In genomic region chr17:46203078-46203477, GRCm38 (mm10) we compare ENCODE assay signal across 8 mouse cellular contexts. TPM values are rescaled to one million over a fixed set of nuclear protein-coding genes. Genes with fewer than 3 reads are reported as not detected.
DNase-seq lines count a peak whose midpoint lies in the region; ATAC-seq and TF ChIP-seq lines count a peak whose summit lies in the region.

No protein-coding gene starts in this region.

- no peak for TF ChIP-seq CTCF in heart, adult 2 months (IDR thresholded peaks at IDR 0.05)
- TF ChIP-seq CTCF in E14TG2a.4 (conservative IDR thresholded peaks at IDR 0.05; ENCODE audit: low read length), result no peak
- TF ChIP-seq CTCF in embryonic fibroblast, embryonic 13.5 days (IDR thresholded peaks at IDR 0.05; ENCODE audit: borderline replicate concordance, insufficient read depth, low read length), result no peak

- TF ChIP-seq POLR2A in heart, adult 2 months (IDR thresholded peaks at IDR 0.05; ENCODE audit: insufficient read depth, low read depth, low read length), result no peak
- peak; percentile 6; the same call in 1 of the 2 replicates for TF ChIP-seq POLR2A in embryonic fibroblast, embryonic 13.5 days (IDR thresholded peaks at IDR 0.05; ENCODE audit: low read depth, low read length)

- H3K9ac ChIP-seq in heart, adult 2 months (ENCODE audit: low read depth, low read length), result peak overlapping the region; percentile 88
- peak overlapping the region; percentile 72 for H3K9ac ChIP-seq in hindbrain, embryonic 14.5 days
- H3K9ac ChIP-seq in liver, embryonic 13.5 days, result peak overlapping the region; percentile 95
- peak overlapping the region; percentile 90 for H3K9ac ChIP-seq in neural tube, embryonic 15.5 days (replicated peaks)

- no peaks in the 10 kb centered on the region for H3K79me2 ChIP-seq in heart, adult 2 months (replicated peaks; ENCODE audit: control insufficient read depth, insufficient read depth, low read length)

- WGBS in heart, adult 2 months, result under 1% methylated on average over 20 of the region's 20 CpGs
- WGBS in hindbrain, embryonic 14.5 days, result 0% methylated on average over 20 of the region's 20 CpGs
- under 1% methylated on average over 20 of the region's 20 CpGs for WGBS in liver, embryonic 13.5 days (ENCODE audit: insufficient replicate concordance)
- under 1% methylated on average over 20 of the region's 20 CpGs for WGBS in neural tube, embryonic 15.5 days

- H3K4me3 ChIP-seq in heart, adult 2 months, result peak overlapping the region; percentile 74
- peak overlapping the region; percentile 99 for H3K4me3 ChIP-seq in E14TG2a.4 (replicated peaks; ENCODE audit: low read length)
- H3K4me3 ChIP-seq in embryonic fibroblast, embryonic 13.5 days (ENCODE audit: insufficient read depth, low read length), result peak overlapping the region; percentile 86
- peak overlapping the region; percentile 94 for H3K4me3 ChIP-seq in hindbrain, embryonic 14.5 days (replicated peaks; ENCODE audit: low read length)
- peak overlapping the region; percentile 96 for H3K4me3 ChIP-seq in liver, embryonic 13.5 days (replicated peaks)
- peak overlapping the region; percentile 87 for H3K4me3 ChIP-seq in neural tube, embryonic 15.5 days (replicated peaks)

- ATAC-seq in hindbrain, embryonic 14.5 days (ENCODE audit: low FRiP score), result 0 out of 2 replicates have a peak, but pooled peaks have one; percentile 15
- no peak for ATAC-seq in liver, embryonic 13.5 days (ENCODE audit: low read depth)
- no peak; the same call in 1 of the 2 replicates for ATAC-seq in neural tube, embryonic 15.5 days (ENCODE audit: low FRiP score)

- no peaks in the 10 kb centered on the region for H3K27me3 ChIP-seq in heart, adult 2 months (ENCODE audit: control insufficient read depth, insufficient read depth, low read length)
- H3K27me3 ChIP-seq in E14TG2a.4 (ENCODE audit: insufficient read depth, low read length), result no peaks in the 10 kb centered on the region
- no peaks in the 10 kb centered on the region for H3K27me3 ChIP-seq in hindbrain, embryonic 14.5 days (ENCODE audit: control insufficient read depth, insufficient read depth, low read length)
- no peaks in the 10 kb centered on the region for H3K27me3 ChIP-seq in liver, embryonic 13.5 days
- no peaks in the 10 kb centered on the region for H3K27me3 ChIP-seq in neural tube, embryonic 15.5 days (replicated peaks)

- H3K9me3 ChIP-seq in E14TG2a.4 (ENCODE audit: low read length), result no peaks in the 10 kb centered on the region
- no peaks in the 10 kb centered on the region for H3K9me3 ChIP-seq in hindbrain, embryonic 14.5 days (ENCODE audit: control insufficient read depth, low read length)
- no peaks in the 10 kb centered on the region for H3K9me3 ChIP-seq in liver, embryonic 13.5 days (replicated peaks)
- H3K9me3 ChIP-seq in neural tube, embryonic 15.5 days (replicated peaks), result no peaks in the 10 kb centered on the region

- intact Hi-C loops in heart, adult 2 months (cut with DNase I), result loop anchor here (2.0 to 5.0 kb wide), 2 partner anchors 36 to 44 kb away; no protein-coding TSS in a partner anchor

- peaks cover 2% of the 10 kb centered on the region for H3K4me1 ChIP-seq in heart, adult 2 months (ENCODE audit: control insufficient read depth, insufficient read depth, low read length)
- H3K4me1 ChIP-seq in E14TG2a.4 (replicated peaks; ENCODE audit: low read depth, low read length), result peaks cover 33% of the 10 kb centered on the region
- peaks cover 7% of the 10 kb centered on the region for H3K4me1 ChIP-seq in embryonic fibroblast, embryonic 13.5 days (ENCODE audit: control insufficient read depth, insufficient read depth, low read length)
- peaks cover 20% of the 10 kb centered on the region for H3K4me1 ChIP-seq in hindbrain, embryonic 14.5 days (replicated peaks; ENCODE audit: control insufficient read depth, insufficient read depth, low read length)
- H3K4me1 ChIP-seq in liver, embryonic 13.5 days (replicated peaks), result peaks cover 32% of the 10 kb centered on the region
- H3K4me1 ChIP-seq in neural tube, embryonic 15.5 days, result peaks cover 37% of the 10 kb centered on the region

- peak overlapping the region; percentile 97 for H3K4me2 ChIP-seq in hindbrain, embryonic 14.5 days (replicated peaks)
- peak overlapping the region; percentile 90 for H3K4me2 ChIP-seq in liver, embryonic 13.5 days
- H3K4me2 ChIP-seq in neural tube, embryonic 15.5 days, result peak overlapping the region; percentile 88

- no peak for TF ChIP-seq EP300 in heart, adult 2 months (IDR thresholded peaks at IDR 0.05; ENCODE audit: insufficient read depth, low read depth, low read length)

- no peak for DNase-seq in heart, adult 2 months
- DNase-seq in heart, adult 11 months, result no peak
- no peak for DNase-seq in hindbrain, embryonic 14.5 days (ENCODE audit: low spot score)
- DNase-seq in liver, embryonic 13.5 days, result no peak
- DNase-seq in urinary bladder, postnatal 4 days (ENCODE audit: low spot score in 2 of 2), result no peak

- peaks cover 7% of the 10 kb centered on the region for H3K36me3 ChIP-seq in heart, adult 2 months (ENCODE audit: control insufficient read depth, insufficient read depth, low read length)
- peaks cover 66% of the 10 kb centered on the region for H3K36me3 ChIP-seq in E14TG2a.4 (ENCODE audit: insufficient read depth, low read length)
- H3K36me3 ChIP-seq in hindbrain, embryonic 14.5 days (replicated peaks; ENCODE audit: control insufficient read depth, insufficient read depth), result peaks cover 47% of the 10 kb centered on the region
- H3K36me3 ChIP-seq in liver, embryonic 13.5 days, result peaks cover 51% of the 10 kb centered on the region
- H3K36me3 ChIP-seq in neural tube, embryonic 15.5 days, result peaks cover 37% of the 10 kb centered on the region

- H3K27ac ChIP-seq in heart, adult 2 months, result peak overlapping the region; percentile 70
- peak overlapping the region; percentile 43 for H3K27ac ChIP-seq in embryonic fibroblast, embryonic 13.5 days (ENCODE audit: insufficient read depth, low read length)
- H3K27ac ChIP-seq in hindbrain, embryonic 14.5 days, result peak overlapping the region; percentile 72
- H3K27ac ChIP-seq in liver, embryonic 13.5 days, result peak overlapping the region; percentile 98
- H3K27ac ChIP-seq in neural tube, embryonic 15.5 days (replicated peaks), result peak overlapping the region; percentile 77

RNA-seq across cellular contexts. Expression of gene Xpo5, which starts 0.5 kb away (rescaled TPM):
- total RNA-seq in heart, adult 2 months (2021), result 10 to 100 TPM; 21.5 to 22.0 TPM
- polyA plus RNA-seq in heart, adult 2 months (2012; rRNA removed), result 14.2 and 21.5 TPM in 2 replicates
- 55.2 and 58.0 TPM in 2 replicates for polyA plus RNA-seq in embryonic fibroblast, embryonic 13.5 days (2011; ENCODE audit: insufficient read length, low read depth, missing spikeins)
- polyA plus RNA-seq in hindbrain, embryonic 14.5 days (2014; fragmentation: Nextera tagmentation; extraction: Ambion mirVana), result 43.4 and 44.4 TPM in 2 replicates
- 19.0 and 23.5 TPM in 2 replicates for polyA plus RNA-seq in liver, embryonic 13.5 days (2015; fragmentation: Nextera tagmentation; extraction: Ambion mirVana)
- polyA plus RNA-seq in neural tube, embryonic 15.5 days (2015; fragmentation: Nextera tagmentation; extraction: Ambion mirVana), result 29.9 and 31.0 TPM in 2 replicates

RNA-seq across cellular contexts. Expression of gene Polh, which starts 0.6 kb away (rescaled TPM):
- 1 to 10 TPM; 8.2 to 8.3 TPM for total RNA-seq in heart, adult 2 months (2021)
- 3.5 and 4.6 TPM in 2 replicates for polyA plus RNA-seq in heart, adult 2 months (2012; rRNA removed)
- 22.7 and 22.9 TPM in 2 replicates for polyA plus RNA-seq in embryonic fibroblast, embryonic 13.5 days (2011; ENCODE audit: insufficient read length, low read depth, missing spikeins)
- 5.5 and 6.4 TPM in 2 replicates for polyA plus RNA-seq in hindbrain, embryonic 14.5 days (2014; fragmentation: Nextera tagmentation; extraction: Ambion mirVana)
- 19.0 and 23.9 TPM in 2 replicates for polyA plus RNA-seq in liver, embryonic 13.5 days (2015; fragmentation: Nextera tagmentation; extraction: Ambion mirVana)
- 7.9 and 8.8 TPM in 2 replicates for polyA plus RNA-seq in neural tube, embryonic 15.5 days (2015; fragmentation: Nextera tagmentation; extraction: Ambion mirVana)

RNA-seq across cellular contexts. Expression of gene Gtpbp2, which starts 42.2 kb away (rescaled TPM):
- total RNA-seq in heart, adult 2 months (2021), result 10 to 100 TPM; 55.2 to 57.3 TPM
- polyA plus RNA-seq in heart, adult 2 months (2012; rRNA removed), result 94.4 and 132 TPM in 2 replicates
- polyA plus RNA-seq in embryonic fibroblast, embryonic 13.5 days (2011; ENCODE audit: insufficient read length, low read depth, missing spikeins), result 46.1 and 61.2 TPM in 2 replicates
- 25.7 and 29.9 TPM in 2 replicates for polyA plus RNA-seq in hindbrain, embryonic 14.5 days (2014; fragmentation: Nextera tagmentation; extraction: Ambion mirVana)
- polyA plus RNA-seq in liver, embryonic 13.5 days (2015; fragmentation: Nextera tagmentation; extraction: Ambion mirVana), result 25.7 and 27.0 TPM in 2 replicates
- 41.3 and 43.5 TPM in 2 replicates for polyA plus RNA-seq in neural tube, embryonic 15.5 days (2015; fragmentation: Nextera tagmentation; extraction: Ambion mirVana)

RNA-seq across cellular contexts. Expression of gene Polr1c, which starts 44.8 kb away (rescaled TPM):
- 10 to 100 TPM; 20.2 to 24.7 TPM for total RNA-seq in heart, adult 2 months (2021)
- polyA plus RNA-seq in heart, adult 2 months (2012; rRNA removed), result 19.1 and 25.8 TPM in 2 replicates
- 61.1 and 63.6 TPM in 2 replicates for polyA plus RNA-seq in embryonic fibroblast, embryonic 13.5 days (2011; ENCODE audit: insufficient read length, low read depth, missing spikeins)
- 75.4 and 80.1 TPM in 2 replicates for polyA plus RNA-seq in hindbrain, embryonic 14.5 days (2014; fragmentation: Nextera tagmentation; extraction: Ambion mirVana)
- polyA plus RNA-seq in liver, embryonic 13.5 days (2015; fragmentation: Nextera tagmentation; extraction: Ambion mirVana), result 49.0 and 49.9 TPM in 2 replicates
- 73.7 and 76.4 TPM in 2 replicates for polyA plus RNA-seq in neural tube, embryonic 15.5 days (2015; fragmentation: Nextera tagmentation; extraction: Ambion mirVana)

RNA-seq across cellular contexts. Expression of gene Yipf3, which starts 44.8 kb away (rescaled TPM):
- total RNA-seq in heart, adult 2 months (2021), result 10 to 100 TPM; 72.4 to 82.8 TPM
- polyA plus RNA-seq in heart, adult 2 months (2012; rRNA removed), result 136 and 142 TPM in 2 replicates
- 114 and 133 TPM in 2 replicates for polyA plus RNA-seq in embryonic fibroblast, embryonic 13.5 days (2011; ENCODE audit: insufficient read length, low read depth, missing spikeins)
- 91.6 and 97.2 TPM in 2 replicates for polyA plus RNA-seq in hindbrain, embryonic 14.5 days (2014; fragmentation: Nextera tagmentation; extraction: Ambion mirVana)
- polyA plus RNA-seq in liver, embryonic 13.5 days (2015; fragmentation: Nextera tagmentation; extraction: Ambion mirVana), result 39.8 and 41.8 TPM in 2 replicates
- polyA plus RNA-seq in neural tube, embryonic 15.5 days (2015; fragmentation: Nextera tagmentation; extraction: Ambion mirVana), result 87.8 and 97.8 TPM in 2 replicates

Comparison
In these comparisons a context has a peak if more than half of its experiments do, and no peak if none do; other contexts are left out.
1. H3K27ac ChIP-seq: peak in every context shown above with its lines; median percentile 98 in liver, embryonic 13.5 days; 77 in neural tube, embryonic 15.5 days; 72 in hindbrain, embryonic 14.5 days; 70 in heart, adult 2 months; 43 in embryonic fibroblast, embryonic 13.5 days.